Mouse (Mus musculus) stomach, postnatal 0 days (tissue): Measurements from ENCODE around the gene Lemd1. TPM values are rescaled to one million over a fixed set of nuclear protein-coding genes. Genes with fewer than 3 reads are reported as not detected.

Experiments used
- ATAC-seq: fragments of 200-750 bp; cut with Nextera tagmentation; 2 replicates; pipeline ENCODE4 v1.8.0; 2017; ENCODE audit not compliant: low FRiP score, low TSS enrichment
- DNase-seq: peaks from one replicate; pipeline ENCODE4 v3.0.0-alpha.2; 2016; ENCODE audit warnings: low spot score
- H3K27ac ChIP-seq: fragments of 300-500 bp; sonication (generic); replicated peaks from 2 replicates; pipeline ENCODE4 v1.5.1; 2014; ENCODE audit warnings: mild to moderate bottlenecking, control low read depth
- H3K27me3 ChIP-seq: fragments of 300-500 bp; sonication (generic); 2 replicates; pipeline ENCODE4 v1.6.1; 2014; ENCODE audit warnings: low read length; ENCODE audit not compliant: control insufficient read depth, insufficient read depth
- H3K36me3 ChIP-seq: fragments of 300-500 bp; sonication (generic); 2 replicates; pipeline ENCODE4 v1.6.1; 2014; ENCODE audit warnings: low read length, mixed read lengths; ENCODE audit not compliant: control insufficient read depth, insufficient read depth
- H3K4me1 ChIP-seq: fragments of 300-500 bp; sonication (generic); replicated peaks from 2 replicates; pipeline ENCODE4 v1.6.1; 2014; ENCODE audit warnings: antibody characterized with exemption; ENCODE audit not compliant: control insufficient read depth, insufficient read depth
- H3K4me2 ChIP-seq: fragments of 300-500 bp; sonication (generic); replicated peaks from 2 replicates; pipeline ENCODE4 v1.6.1; 2014; ENCODE audit warnings: low read depth, mild to moderate bottlenecking, control low read depth, moderate library complexity
- H3K4me3 ChIP-seq: fragments of 300-500 bp; sonication (generic); 2 replicates; pipeline ENCODE4 v1.5.1; 2014; ENCODE audit warnings: low read depth, low read length, control low read depth
- H3K9ac ChIP-seq: fragments of 300-500 bp; sonication (generic); 2 replicates; pipeline ENCODE4 v1.6.1; 2014; ENCODE audit warnings: mild to moderate bottlenecking, low read length, control low read depth, mixed read lengths
- H3K9me3 ChIP-seq: fragments of 300-500 bp; sonication (generic); 2 replicates; pipeline ENCODE4 v1.6.1; 2016; ENCODE audit warnings: low read length; ENCODE audit not compliant: control insufficient read depth
- CTCF ChIP-seq: IDR thresholded peaks from 2 replicates; pipeline ENCODE4 v1.5.1; 2016; ENCODE audit warnings: antibody characterized with exemption, low read depth, mild to moderate bottlenecking, moderate library complexity
- EP300 ChIP-seq: optimal IDR thresholded peaks from 2 replicates; pipeline ENCODE3; 2016; ENCODE audit warnings: antibody characterized with exemption
- WGBS: fragments of 180-500 bp; shearing (Covaris S2); extraction: QIAGEN DNeasy Blood & Tissue Kit; methylation state at CpG from one replicate; pipeline ENCODE4 v1.1.7; 2014; 5-methylcytosine and 5-hydroxymethylcytosine counted together
- polyA plus RNA-seq: library from polyadenylated mRNA; unstranded; fragments of >200 nt; fragmentation: Nextera tagmentation; extraction: Ambion mirVana; gene quantifications from 2 replicates; pipeline ENCODE4 v1.2.1, GENCODE M21; 2015

Lemd1 gene
- polyA plus RNA-seq, 1 experiment from 2014 or later, result 0.30 TPM

DNA sequence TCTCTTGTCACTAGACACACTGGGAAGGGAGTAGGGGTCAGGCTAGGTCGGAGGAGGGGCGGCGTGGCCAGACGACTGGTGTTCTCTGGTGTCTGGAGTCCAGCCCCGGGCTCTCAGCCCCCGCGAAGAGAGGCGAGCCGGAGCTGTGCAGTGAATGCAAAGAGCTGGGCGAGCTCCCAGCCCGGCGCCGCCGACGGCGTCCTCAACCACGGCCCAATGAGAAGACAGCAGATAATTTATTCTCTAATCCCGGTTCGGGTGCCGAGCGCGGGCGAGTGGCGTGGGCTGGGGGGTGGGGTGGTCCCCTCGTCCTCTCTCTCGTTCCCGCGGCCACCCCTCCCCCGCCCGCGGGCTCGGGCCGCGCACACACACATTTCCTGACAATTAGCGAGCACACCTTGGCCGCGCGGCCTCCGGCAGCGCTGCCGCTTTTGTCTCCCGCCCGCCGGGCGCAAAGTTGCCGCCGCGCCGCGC is 1.2 kb upstream of the Lemd1 start:
- peak; percentile 55 for DNase-seq
- no peak overlapping the region for H3K27ac ChIP-seq

DNA sequence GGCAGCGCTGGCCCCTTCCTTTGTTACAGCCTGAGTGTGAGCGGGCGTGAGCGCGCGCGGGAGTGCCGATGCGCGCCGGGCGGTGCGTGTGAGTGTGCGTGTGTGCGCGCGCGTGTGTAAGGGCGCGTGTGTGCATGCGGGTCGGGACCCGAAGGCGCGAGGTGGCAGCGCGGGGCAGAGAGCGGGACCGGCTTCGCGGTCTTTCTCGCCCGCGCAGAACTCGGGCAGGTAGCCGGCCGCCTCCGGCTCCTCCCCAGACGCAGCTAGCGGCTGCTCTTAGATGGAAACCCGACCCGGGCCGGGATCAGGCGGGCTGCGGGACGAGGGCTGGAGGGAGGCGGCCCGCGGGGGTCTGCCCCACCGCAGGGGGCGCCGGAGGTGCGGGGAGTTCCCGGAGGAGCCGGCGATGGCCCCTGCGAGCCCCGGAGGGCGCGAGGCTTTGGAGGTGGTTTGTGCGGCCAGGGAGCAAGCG is 574 bp upstream of the Lemd1 start:
- no peaks in the 10 kb centered on the region for H3K36me3 ChIP-seq
- H3K27ac ChIP-seq, result no peak overlapping the region
- peaks cover 12% of the 10 kb centered on the region; the same call in 1 of the 2 replicates for H3K4me1 ChIP-seq
- no peak for ATAC-seq
- WGBS, result under 1% methylated on average over 47 of the region's 62 CpGs
- no peaks in the 10 kb centered on the region for H3K9me3 ChIP-seq
- H3K9ac ChIP-seq, result peak overlapping the region; percentile 54
- H3K27me3 ChIP-seq, result peaks cover 12% of the 10 kb centered on the region
- TF ChIP-seq EP300, result no peak
- TF ChIP-seq CTCF, result no peak
- H3K4me2 ChIP-seq, result peak overlapping the region; percentile 91
- no peak for DNase-seq
- H3K4me3 ChIP-seq, result peak overlapping the region; percentile 51

More for the DNA sequence above, 1.2 kb upstream of the Lemd1 start:
- Histone ChIP-seq H3K4me3 (peak overlapping the region; percentile 51), H3K36me3 (no peaks in the 10 kb centered on the region), H3K9me3 (no peaks in the 10 kb centered on the region), H3K4me1 (peaks cover 9% of the 10 kb centered on the region; the same call in 1 of the 2 replicates), H3K27me3 (peaks cover 12% of the 10 kb centered on the region), H3K4me2 (peak overlapping the region; percentile 91), H3K9ac (peak overlapping the region; percentile 54)
- TF ChIP-seq EP300, result no peak
- no peak for TF ChIP-seq CTCF
- WGBS, result under 1% methylated on average over 37 of the region's 50 CpGs
- ATAC-seq, result peak; percentile 60

DNA sequence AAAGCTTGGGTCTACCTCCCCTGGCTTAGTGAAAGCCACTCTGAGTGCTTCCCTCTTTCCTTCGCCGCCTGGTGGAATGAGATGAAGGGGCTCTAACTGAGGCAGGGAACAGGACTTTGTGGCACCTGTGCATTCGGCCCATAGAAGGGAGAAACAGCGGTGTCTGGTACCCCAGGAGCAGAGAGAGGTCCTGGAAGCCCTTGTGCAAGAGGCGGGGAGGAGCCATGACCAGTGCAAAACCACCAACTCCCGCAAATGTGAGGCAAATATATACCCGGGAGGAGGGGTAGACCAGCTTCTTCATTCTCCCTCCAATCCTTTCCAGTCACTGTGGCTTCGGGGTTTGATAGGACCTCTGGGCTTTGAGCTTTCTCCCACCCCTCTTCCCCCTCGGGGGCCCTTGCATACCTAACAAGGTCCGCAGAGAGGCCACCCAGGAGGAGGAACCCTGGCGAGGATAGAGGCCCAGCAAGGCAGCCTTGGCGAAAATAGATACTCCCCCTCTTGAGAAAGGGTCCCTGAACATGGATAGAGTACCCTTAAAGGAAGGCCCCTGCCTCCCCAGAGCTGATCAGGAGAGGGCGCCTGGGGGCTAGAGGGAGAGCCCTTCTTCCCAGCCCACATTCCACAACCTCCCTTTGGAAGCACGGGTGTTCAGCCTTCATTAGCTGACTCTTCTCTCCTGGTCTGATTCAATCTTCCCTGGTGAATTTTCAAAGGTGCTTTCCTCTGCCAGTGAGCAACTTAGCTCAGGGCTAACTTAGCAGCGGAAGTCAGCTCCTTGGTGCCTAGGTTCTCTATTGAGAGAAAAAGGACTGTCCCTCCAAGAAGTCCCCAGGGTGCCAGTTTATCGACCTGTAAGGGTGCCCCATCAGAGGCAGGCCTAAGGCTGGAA is 802 bp downstream of the Lemd1 start:
- H3K27ac ChIP-seq, result no peak overlapping the region
- peaks cover 12% of the 10 kb centered on the region for H3K27me3 ChIP-seq
- ATAC-seq, result no peak
- no peak overlapping the region for H3K9ac ChIP-seq
- peak overlapping the region; percentile 12; the same call in 1 of the 2 replicates for H3K4me3 ChIP-seq
- WGBS, result 11% methylated on average over 16 of the region's 16 CpGs
- H3K4me2 ChIP-seq, result peak overlapping the region; percentile 91
- H3K4me1 ChIP-seq, result peaks cover 12% of the 10 kb centered on the region; the same call in 1 of the 2 replicates
- TF ChIP-seq CTCF (peak; percentile 44), EP300 (no peak)
- DNase-seq, result peak; percentile 9
- H3K9me3 ChIP-seq, result no peaks in the 10 kb centered on the region
- no peaks in the 10 kb centered on the region for H3K36me3 ChIP-seq

DNA sequence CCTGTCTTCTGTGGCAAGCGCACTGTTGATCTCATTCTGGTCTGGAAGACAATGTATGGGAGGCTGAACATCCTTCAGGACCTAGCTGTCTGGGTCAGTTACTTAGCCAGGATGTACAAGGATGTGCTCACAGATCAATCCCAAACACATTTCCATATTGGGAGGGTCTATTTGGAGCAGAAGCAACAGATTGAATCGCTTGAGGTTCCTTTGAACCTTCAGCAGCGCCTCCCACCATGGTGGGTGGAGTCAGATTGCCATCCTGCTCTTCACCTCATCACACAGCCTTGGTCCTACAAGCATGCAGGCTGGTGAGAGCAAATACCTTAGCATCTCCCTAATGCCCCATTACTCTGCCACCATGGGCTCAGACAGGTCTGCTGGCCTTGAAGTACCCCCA is 2.6 kb downstream of the Lemd1 start:
- H3K9ac ChIP-seq, result no peak overlapping the region
- 79% methylated on average over 3 of the region's 3 CpGs for WGBS
- no peak for DNase-seq
- peaks cover 12% of the 10 kb centered on the region; the same call in 1 of the 2 replicates for H3K4me1 ChIP-seq
- H3K27me3 ChIP-seq, result peaks cover 12% of the 10 kb centered on the region
- no peaks in the 10 kb centered on the region for H3K9me3 ChIP-seq
- no peak overlapping the region for H3K4me2 ChIP-seq
- ATAC-seq, result no peak
- TF ChIP-seq EP300, result no peak
- no peak for TF ChIP-seq CTCF
- no peak overlapping the region for H3K27ac ChIP-seq
- no peaks in the 10 kb centered on the region for H3K36me3 ChIP-seq
- H3K4me3 ChIP-seq, result no peak overlapping the region

DNA sequence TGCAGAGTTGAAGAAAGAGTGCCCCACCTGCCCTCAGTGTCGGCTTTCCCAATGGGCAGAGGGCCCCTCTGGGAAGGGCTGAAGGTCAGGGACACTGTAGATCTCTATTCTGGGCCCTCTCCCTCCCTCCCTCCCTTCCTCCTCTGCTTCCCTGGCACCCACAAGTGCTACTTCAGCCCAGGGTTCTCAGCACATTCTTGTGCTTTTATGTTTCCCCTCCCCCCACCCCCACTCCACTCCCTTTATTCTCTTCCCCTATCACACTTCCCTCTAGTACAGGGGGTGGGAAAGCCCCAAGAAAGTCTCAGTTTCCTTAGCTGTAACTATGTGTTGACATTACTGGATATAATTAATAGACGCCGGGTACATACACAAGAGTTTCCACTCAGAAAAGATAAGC is 3.4 kb downstream of the Lemd1 start:
- Histone ChIP-seq H3K27me3 (peaks cover 11% of the 10 kb centered on the region), H3K9ac (no peak overlapping the region), H3K4me1 (peaks cover 12% of the 10 kb centered on the region; the same call in 1 of the 2 replicates), H3K9me3 (no peaks in the 10 kb centered on the region), H3K4me3 (no peak overlapping the region), H3K36me3 (no peaks in the 10 kb centered on the region), H3K27ac (no peak overlapping the region), H3K4me2 (no peak overlapping the region)
- DNase-seq (no peak), ATAC-seq (no peak)
- 35% methylated on average over 3 of the region's 3 CpGs for WGBS
- no peak for TF ChIP-seq CTCF

DNA sequence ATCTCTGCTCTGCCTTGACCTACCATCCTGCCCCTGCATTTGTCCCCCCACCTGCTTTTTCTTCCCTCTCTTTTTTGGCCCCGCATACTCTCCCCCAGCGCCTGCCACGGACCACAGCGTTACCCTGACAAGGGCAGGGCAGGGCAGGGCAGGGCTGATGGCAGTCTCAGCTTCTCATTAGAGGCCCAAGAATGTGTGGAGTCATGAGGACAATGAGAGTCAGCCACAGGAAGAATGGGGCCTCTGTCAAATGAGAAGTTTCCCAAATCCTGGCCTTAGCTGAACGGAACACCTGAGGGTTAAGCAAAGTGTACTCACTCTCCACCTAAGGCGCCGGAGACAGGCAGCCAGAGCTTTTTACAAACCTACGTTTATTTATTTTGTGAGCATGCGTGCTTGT is 3.9 kb downstream of the Lemd1 start:
- TF ChIP-seq CTCF (no peak), EP300 (no peak)
- Histone ChIP-seq H3K36me3 (no peaks in the 10 kb centered on the region), H3K27me3 (peaks cover 9% of the 10 kb centered on the region), H3K4me2 (no peak overlapping the region), H3K9ac (no peak overlapping the region), H3K4me3 (no peak overlapping the region), H3K27ac (no peak overlapping the region), H3K9me3 (no peaks in the 10 kb centered on the region), H3K4me1 (peaks cover 13% of the 10 kb centered on the region; the same call in 1 of the 2 replicates)
- no peak for DNase-seq
- ATAC-seq, result no peak
- WGBS, result 43% methylated on average over 9 of the region's 9 CpGs
